Mouse (Mus musculus) intestine, postnatal 0 days (tissue): ENCODE measurements around the gene Prr32. TPM values are rescaled to one million over a fixed set of nuclear protein-coding genes. Genes with fewer than 3 reads are reported as not detected.

Source experiments
- ATAC-seq: fragments of 200-750 bp; cut with Nextera tagmentation; 2 replicates; pipeline ENCODE4 v1.8.0; 2017; ENCODE audit warnings: mild to moderate bottlenecking, moderate TSS enrichment, moderate library complexity
- H3K27ac ChIP-seq: fragments of 300-500 bp; sonication (generic); 2 replicates; pipeline ENCODE4 v1.5.1; 2014; ENCODE audit warnings: mild to moderate bottlenecking, low read depth, low read length, moderate library complexity
- H3K27me3 ChIP-seq: fragments of 300-500 bp; sonication (generic); replicated peaks from 2 replicates; pipeline ENCODE4 v1.6.1; 2014; ENCODE audit warnings: low read length, mixed read lengths; ENCODE audit not compliant: control insufficient read depth, insufficient read depth
- H3K36me3 ChIP-seq: fragments of 300-500 bp; sonication (generic); 2 replicates; pipeline ENCODE4 v1.6.1; 2014; ENCODE audit warnings: mild to moderate bottlenecking, moderate library complexity; ENCODE audit not compliant: control insufficient read depth, insufficient read depth
- H3K4me1 ChIP-seq: fragments of 300-500 bp; sonication (generic); replicated peaks from 2 replicates; pipeline ENCODE4 v1.6.1; 2014; ENCODE audit warnings: antibody characterized with exemption, low read length, mixed read lengths; ENCODE audit not compliant: control insufficient read depth, insufficient read depth
- H3K4me2 ChIP-seq: fragments of 300-500 bp; sonication (generic); replicated peaks from 2 replicates; pipeline ENCODE4 v1.6.1; 2014; ENCODE audit warnings: low read depth, mild to moderate bottlenecking, moderate library complexity
- H3K4me3 ChIP-seq: fragments of 300-500 bp; sonication (generic); 2 replicates; pipeline ENCODE4 v1.5.1; 2014; ENCODE audit warnings: low read depth, low read length
- H3K9ac ChIP-seq: fragments of 300-500 bp; sonication (generic); 2 replicates; pipeline ENCODE4 v1.6.1; 2014; ENCODE audit warnings: mild to moderate bottlenecking, low read depth, low read length
- H3K9me3 ChIP-seq: fragments of 300-500 bp; sonication (generic); 2 replicates; pipeline ENCODE4 v1.6.1; 2016; ENCODE audit warnings: mixed run types; ENCODE audit not compliant: control insufficient read depth
- CTCF ChIP-seq: sonication (generic); IDR thresholded peaks from 2 replicates; pipeline ENCODE4 v1.5.1; 2016; ENCODE audit warnings: low read depth, mild to moderate bottlenecking, control low read depth, antibody characterized with exemption, moderate library complexity
- WGBS: fragments of 180-500 bp; shearing (Covaris S2); extraction: QIAGEN DNeasy Blood & Tissue Kit; methylation state at CpG from one replicate; pipeline ENCODE4 v1.1.7; 2014; 5-methylcytosine and 5-hydroxymethylcytosine counted together
- polyA plus RNA-seq: library from polyadenylated mRNA; unstranded; fragments of >200 nt; fragmentation: Nextera tagmentation; extraction: Ambion mirVana; gene quantifications from 2 replicates; pipeline ENCODE4 v1.2.1, GENCODE M21; 2015

The Prr32 gene
- not detected in 2 replicates for polyA plus RNA-seq

DNA sequence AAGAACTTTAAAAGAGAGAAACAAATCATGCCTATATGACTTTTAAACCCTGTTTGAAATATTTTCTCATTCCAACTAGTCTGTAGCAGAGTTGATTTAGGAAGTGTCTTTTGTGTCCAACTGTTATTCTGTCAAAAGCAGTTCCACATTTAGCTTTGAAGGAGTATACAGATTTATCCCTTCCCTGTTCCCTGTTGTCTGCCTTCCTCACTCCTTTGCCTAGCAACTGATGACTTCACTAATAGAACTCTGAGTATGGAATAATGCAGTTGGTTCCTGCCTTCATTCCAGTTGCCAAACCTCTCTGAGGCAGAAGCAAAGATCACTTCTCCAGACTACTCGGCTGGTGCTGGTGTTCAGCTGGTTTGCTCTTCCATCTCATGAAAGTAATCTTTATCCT lies at the start of gene Prr32:
Gene Prr32 (plus strand): TSS at position 301 of the 400 bp plus-strand sequence.
- no peaks in the 10 kb centered on the region for H3K36me3 ChIP-seq
- ATAC-seq = no peak
- no peaks in the 10 kb centered on the region for H3K4me1 ChIP-seq
- no peak within 1 kb of the TSS for H3K9ac ChIP-seq
- no peaks in the 10 kb centered on the region for H3K27me3 ChIP-seq
- no peaks in the 10 kb centered on the region for H3K9me3 ChIP-seq
- no peak within 1 kb of the TSS for H3K4me3 ChIP-seq
- no peak within 1 kb of the TSS for H3K27ac ChIP-seq
- WGBS = 73% methylated on average over 1 of the region's 1 CpGs
- H3K4me2 ChIP-seq = no peak within 1 kb of the TSS
- no peak for TF ChIP-seq CTCF
